Comparison of ENCODE assay signal across 15 mouse cellular contexts in genomic region chr1:62629952-62630351, GRCm38 (mm10).
DNase-seq lines count a peak whose midpoint lies in the region; ATAC-seq and TF ChIP-seq lines count a peak whose summit lies in the region.
"Had no signal": no experiment of that assay in that cellular context is flagged by ENCODE, and none has a peak within 500 bp of the region (broad histone marks: within the 10 kb centered on the region; RNA-seq: fewer than 3 reads in every experiment).

No protein-coding gene starts in this region.

- no peaks in the 10 kb centered on the region for H3K9me3 ChIP-seq in embryonic facial prominence, embryonic 14.5 days (ENCODE audit: control insufficient read depth, low read length)
- H3K9me3 ChIP-seq in embryonic facial prominence, embryonic 10.5 days = no peaks in the 10 kb centered on the region
- H3K9me3 ChIP-seq in hindbrain, postnatal 0 days (ENCODE audit: low read length) = no peaks in the 10 kb centered on the region
- no peaks in the 10 kb centered on the region for H3K9me3 ChIP-seq in hindbrain, embryonic 16.5 days (ENCODE audit: control insufficient read depth, low read length)
- H3K9me3 ChIP-seq: hindbrain, embryonic 12.5 days; midbrain, embryonic 12.5 days had no signal

- H3K4me2 ChIP-seq in embryonic facial prominence, embryonic 14.5 days (ENCODE audit: low read depth, low read length) = no peak overlapping the region
- H3K4me2 ChIP-seq in hindbrain, postnatal 0 days (ENCODE audit: low read depth, low read length) = no peak overlapping the region
- H3K4me2 ChIP-seq in hindbrain, embryonic 16.5 days (ENCODE audit: low read length) = no peak overlapping the region
- H3K4me2 ChIP-seq: hindbrain, embryonic 12.5 days; midbrain, embryonic 12.5 days had no signal

- no peaks in the 10 kb centered on the region for H3K4me1 ChIP-seq in embryonic facial prominence, embryonic 14.5 days (ENCODE audit: control insufficient read depth, insufficient read depth, low read length)
- H3K4me1 ChIP-seq in embryonic facial prominence, embryonic 10.5 days = peaks cover 12% of the 10 kb centered on the region
- no peaks in the 10 kb centered on the region for H3K4me1 ChIP-seq in hindbrain, postnatal 0 days (ENCODE audit: insufficient read depth, low read length)
- no peaks in the 10 kb centered on the region for H3K4me1 ChIP-seq in hindbrain, embryonic 16.5 days (ENCODE audit: control insufficient read depth, insufficient read depth, low read depth, low read length)
- H3K4me1 ChIP-seq: hindbrain, embryonic 12.5 days had no signal

- DNase-seq in embryonic facial prominence, embryonic 14.5 days (ENCODE audit: low spot score) = peak; percentile 43
- no peak for DNase-seq in embryonic facial prominence, embryonic 10.5 days (ENCODE audit: low spot score)
- DNase-seq in hindbrain, postnatal 0 days (ENCODE audit: low spot score) = peak; percentile 19
- peak; percentile 6 for DNase-seq in brain, adult 2 months (ENCODE audit: low read depth, low spot score)
- DNase-seq in lung, postnatal 10 days = peak; percentile 88
- DNase-seq in neural tube, embryonic 10.5 days (ENCODE audit: extremely low spot score, low spot score) = no peak
- DNase-seq: adrenal gland, adult 8-10 months; kidney, adult 18-20 months; kidney, postnatal 4 days; spleen, adult 18-20 months; thymus, postnatal 14 days had no signal

- no peak overlapping the region for H3K4me3 ChIP-seq in embryonic facial prominence, embryonic 14.5 days (ENCODE audit: low read depth, low read length)
- no peak overlapping the region for H3K4me3 ChIP-seq in embryonic facial prominence, embryonic 10.5 days
- no peak overlapping the region for H3K4me3 ChIP-seq in hindbrain, postnatal 0 days (ENCODE audit: low read length)
- no peak overlapping the region for H3K4me3 ChIP-seq in hindbrain, embryonic 16.5 days (ENCODE audit: low read length)
- H3K4me3 ChIP-seq: hindbrain, embryonic 12.5 days; midbrain, embryonic 12.5 days had no signal

- TF ChIP-seq CTCF in hindbrain, postnatal 0 days (IDR thresholded peaks at IDR 0.05; ENCODE audit: low read depth) = no peak

- H3K27me3 ChIP-seq in embryonic facial prominence, embryonic 14.5 days (replicated peaks; ENCODE audit: control insufficient read depth, insufficient read depth, low read length) = no peaks in the 10 kb centered on the region
- H3K27me3 ChIP-seq in embryonic facial prominence, embryonic 10.5 days (replicated peaks; ENCODE audit: low read depth, poor library complexity, severe bottlenecking) = no peaks in the 10 kb centered on the region
- no peaks in the 10 kb centered on the region for H3K27me3 ChIP-seq in hindbrain, postnatal 0 days (ENCODE audit: insufficient read depth, low read length)
- no peaks in the 10 kb centered on the region for H3K27me3 ChIP-seq in hindbrain, embryonic 16.5 days (replicated peaks; ENCODE audit: control insufficient read depth, insufficient read depth, low read length)
- H3K27me3 ChIP-seq: hindbrain, embryonic 12.5 days; midbrain, embryonic 12.5 days had no signal

- H3K9ac ChIP-seq in embryonic facial prominence, embryonic 14.5 days (ENCODE audit: low read depth, low read length) = no peak overlapping the region
- no peak overlapping the region for H3K9ac ChIP-seq in hindbrain, postnatal 0 days (replicated peaks; ENCODE audit: low read length)
- H3K9ac ChIP-seq in hindbrain, embryonic 16.5 days (ENCODE audit: low read depth, low read length) = no peak overlapping the region
- H3K9ac ChIP-seq: hindbrain, embryonic 12.5 days; midbrain, embryonic 12.5 days had no signal

- ATAC-seq in embryonic facial prominence, embryonic 14.5 days (ENCODE audit: low read depth) = no peak
- no peak for ATAC-seq in hindbrain, postnatal 0 days
- ATAC-seq in hindbrain, embryonic 16.5 days = no peak
- ATAC-seq in frontal cortex, adult (ENCODE audit: low TSS enrichment) = no peak

- H3K36me3 ChIP-seq in embryonic facial prominence, embryonic 14.5 days (ENCODE audit: control insufficient read depth, insufficient read depth, low read length) = no peaks in the 10 kb centered on the region
- H3K36me3 ChIP-seq in embryonic facial prominence, embryonic 10.5 days (replicated peaks) = no peaks in the 10 kb centered on the region
- no peaks in the 10 kb centered on the region for H3K36me3 ChIP-seq in hindbrain, postnatal 0 days (ENCODE audit: insufficient read depth, low read length)
- H3K36me3 ChIP-seq in hindbrain, embryonic 16.5 days (ENCODE audit: control insufficient read depth, insufficient read depth, low read length) = no peaks in the 10 kb centered on the region
- H3K36me3 ChIP-seq: hindbrain, embryonic 12.5 days; midbrain, embryonic 12.5 days had no signal

- H3K27ac ChIP-seq in embryonic facial prominence, embryonic 14.5 days (replicated peaks; ENCODE audit: low read depth, low read length) = no peak overlapping the region
- no peak overlapping the region for H3K27ac ChIP-seq in embryonic facial prominence, embryonic 10.5 days (replicated peaks)
- H3K27ac ChIP-seq in hindbrain, postnatal 0 days = no peak overlapping the region
- no peak overlapping the region for H3K27ac ChIP-seq in hindbrain, embryonic 16.5 days (ENCODE audit: low read depth, low read length)
- H3K27ac ChIP-seq: hindbrain, embryonic 12.5 days; midbrain, embryonic 12.5 days had no signal

- WGBS in embryonic facial prominence, embryonic 14.5 days = 58% methylated on average over 1 of the region's 1 CpGs
- WGBS in embryonic facial prominence, embryonic 10.5 days = 82% methylated on average over 1 of the region's 1 CpGs
- WGBS in hindbrain, postnatal 0 days = 50% methylated on average over 1 of the region's 1 CpGs
- 65% methylated on average over 1 of the region's 1 CpGs for WGBS in hindbrain, embryonic 16.5 days

Comparison
In these comparisons a context has a peak if more than half of its experiments do, and no peak if none do; other contexts are left out.
1. DNase-seq: peak in embryonic facial prominence, embryonic 14.5 days (single experiment), hindbrain, postnatal 0 days (single experiment), brain, adult 2 months (single experiment) and lung, postnatal 10 days (single experiment); none in embryonic facial prominence, embryonic 10.5 days (single experiment) and neural tube, embryonic 10.5 days (single experiment).